Mouse (Mus musculus) gastrocnemius, postnatal 14 days (tissue): Measurements from ENCODE around the gene Itgb7. TPM values are rescaled to one million over a fixed set of nuclear protein-coding genes. Genes with fewer than 3 reads are reported as not detected.
A peak's percentile ranks its signal among the peaks of the same experiment; 100 is the strongest.

Source experiments
- DNase-seq: peaks from one replicate; pipeline ENCODE4 v3.0.0; 2021; ENCODE audit warnings: mixed read lengths
- intact Hi-C: fragments of 180-260 bp; cut with DNase I; formaldehyde crosslinking; loops from one replicate; pipeline ENCODE4 v1.15.1; 2025; ENCODE audit warnings: low total_unique reads
- total RNA-seq, 2 experiments: library from RNA; stranded (reverse); gene quantifications; 2 replicates each; pipeline ENCODE4 v1.2.3; 2021

Gene Itgb7
- total RNA-seq, 2 experiments from 2014 or later = 1.0 to 1.1 TPM

DNA sequence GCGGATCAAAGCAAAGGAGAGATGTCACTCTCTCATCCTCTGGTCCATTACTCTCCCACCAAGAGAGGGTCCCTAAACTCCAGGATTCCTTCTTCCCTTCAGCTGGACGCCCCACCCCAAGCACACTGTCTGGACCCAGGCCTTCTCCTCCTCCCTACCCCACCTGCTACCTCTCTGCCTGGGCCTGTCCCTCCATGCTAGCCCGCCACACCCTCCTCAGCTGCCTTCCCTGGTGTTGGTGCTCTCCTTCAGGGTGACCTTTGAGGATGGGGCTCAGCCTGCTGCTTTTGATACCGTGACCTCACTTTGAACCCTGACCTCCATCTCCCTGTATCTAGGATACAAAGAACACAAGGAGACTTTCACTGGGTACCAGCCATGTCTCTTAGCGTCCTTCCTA, 18.8 kb upstream of the Itgb7 start:
- intact Hi-C loops = no loop called here
- DNase-seq = no peak

DNA sequence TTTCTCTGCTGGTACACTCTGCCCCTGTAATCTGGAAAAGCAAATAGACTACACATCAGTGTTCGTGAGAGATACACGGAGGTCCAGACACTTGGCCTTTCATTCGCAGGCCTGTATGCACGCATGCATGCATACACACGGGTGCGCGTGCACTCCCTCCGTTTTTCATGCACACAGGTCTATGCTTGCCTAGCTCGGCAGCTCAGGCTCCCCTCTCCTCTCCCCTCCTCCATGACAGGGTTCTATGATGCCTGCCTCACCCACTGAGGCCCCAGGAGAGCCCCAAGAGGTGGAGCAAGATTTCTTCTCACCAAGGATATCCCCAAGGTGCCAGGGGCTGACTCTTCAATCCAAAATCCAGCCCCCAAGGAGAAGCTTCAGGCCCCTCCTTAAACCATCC, 18.2 kb upstream of the Itgb7 start:
- intact Hi-C loops = no loop called here
- DNase-seq = no peak

DNA sequence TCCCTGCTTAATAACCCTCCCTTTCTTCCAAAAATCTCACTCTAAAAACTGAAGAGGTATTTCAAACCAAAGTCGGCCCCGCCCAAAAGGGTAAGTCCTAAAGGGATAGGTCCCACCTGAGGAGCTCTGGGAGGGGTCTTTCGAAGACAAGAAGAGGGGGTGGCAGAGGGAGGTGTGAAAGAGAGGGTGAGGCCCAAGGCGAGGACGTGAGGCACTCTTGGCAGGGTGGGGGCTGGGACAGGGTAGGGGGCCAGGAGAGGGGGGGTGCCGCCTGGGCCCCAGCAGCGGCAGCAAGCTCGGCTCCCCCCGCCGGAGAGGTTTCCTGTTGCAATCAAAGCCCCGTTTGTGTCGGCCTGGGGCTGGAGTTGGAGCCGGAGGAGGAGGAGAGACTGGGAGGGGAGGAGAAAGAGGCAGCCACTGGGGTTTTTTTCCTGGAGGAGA, 17.5 kb upstream of the Itgb7 start:
- intact Hi-C loops = no loop called here

DNA sequence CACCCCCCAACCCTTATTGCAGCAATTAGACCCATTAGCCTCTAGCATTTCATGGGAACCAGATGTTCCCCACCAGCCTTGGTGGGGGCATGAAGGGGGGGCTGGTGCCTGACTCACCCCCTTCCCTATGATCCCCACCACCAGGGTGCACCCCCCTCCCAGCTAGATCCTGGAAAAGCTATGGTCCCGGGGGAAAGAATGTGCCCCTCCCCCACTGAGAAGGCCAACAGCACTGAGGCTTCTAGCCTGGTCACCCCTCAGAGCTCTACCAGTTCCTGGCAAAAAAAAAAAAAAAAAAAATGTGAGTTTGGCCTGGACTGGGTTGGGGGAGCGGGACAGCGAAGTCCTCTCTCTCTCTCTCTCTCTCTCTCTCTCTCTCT, 17.1 kb upstream of the Itgb7 start:
- intact Hi-C loops = no loop called here
- DNase-seq = no peak

More for the DNA sequence above, 17.5 kb upstream of the Itgb7 start:
- peak; percentile 54 for DNase-seq

DNA sequence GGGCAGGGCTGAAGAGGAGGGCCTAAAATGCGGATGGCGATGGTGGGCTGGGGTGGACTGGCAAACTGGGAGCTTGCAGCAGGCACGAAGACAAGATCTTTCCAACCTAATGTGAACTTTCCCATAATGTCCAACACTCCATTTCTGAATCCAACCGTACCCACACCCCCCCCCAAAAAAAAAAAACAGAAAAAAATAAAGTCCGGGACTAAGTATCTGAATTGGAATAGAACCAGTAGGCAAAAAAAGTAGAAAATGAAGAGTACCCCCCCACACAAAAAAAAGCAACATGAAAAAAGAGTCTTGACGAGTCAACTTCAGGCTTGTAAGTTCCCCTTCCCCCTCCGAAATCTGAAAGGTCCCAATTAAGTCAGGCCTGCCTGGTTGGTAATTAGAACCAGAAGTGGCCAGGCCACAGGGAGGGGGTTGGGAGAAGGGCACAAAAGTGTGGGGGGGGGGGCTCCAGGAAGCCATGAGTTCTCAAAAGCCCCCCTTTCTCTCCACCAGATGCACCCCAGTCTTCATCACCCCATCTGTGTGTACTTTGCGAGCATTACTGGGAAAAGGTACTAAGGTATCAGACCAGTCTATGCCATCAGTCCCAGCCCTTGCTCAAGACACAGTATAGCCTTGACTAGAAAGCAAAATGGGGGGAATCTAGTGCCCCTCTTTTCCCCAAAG, 16.5 kb upstream of the Itgb7 start:
- no peak for DNase-seq
- intact Hi-C loops = no loop called here

DNA sequence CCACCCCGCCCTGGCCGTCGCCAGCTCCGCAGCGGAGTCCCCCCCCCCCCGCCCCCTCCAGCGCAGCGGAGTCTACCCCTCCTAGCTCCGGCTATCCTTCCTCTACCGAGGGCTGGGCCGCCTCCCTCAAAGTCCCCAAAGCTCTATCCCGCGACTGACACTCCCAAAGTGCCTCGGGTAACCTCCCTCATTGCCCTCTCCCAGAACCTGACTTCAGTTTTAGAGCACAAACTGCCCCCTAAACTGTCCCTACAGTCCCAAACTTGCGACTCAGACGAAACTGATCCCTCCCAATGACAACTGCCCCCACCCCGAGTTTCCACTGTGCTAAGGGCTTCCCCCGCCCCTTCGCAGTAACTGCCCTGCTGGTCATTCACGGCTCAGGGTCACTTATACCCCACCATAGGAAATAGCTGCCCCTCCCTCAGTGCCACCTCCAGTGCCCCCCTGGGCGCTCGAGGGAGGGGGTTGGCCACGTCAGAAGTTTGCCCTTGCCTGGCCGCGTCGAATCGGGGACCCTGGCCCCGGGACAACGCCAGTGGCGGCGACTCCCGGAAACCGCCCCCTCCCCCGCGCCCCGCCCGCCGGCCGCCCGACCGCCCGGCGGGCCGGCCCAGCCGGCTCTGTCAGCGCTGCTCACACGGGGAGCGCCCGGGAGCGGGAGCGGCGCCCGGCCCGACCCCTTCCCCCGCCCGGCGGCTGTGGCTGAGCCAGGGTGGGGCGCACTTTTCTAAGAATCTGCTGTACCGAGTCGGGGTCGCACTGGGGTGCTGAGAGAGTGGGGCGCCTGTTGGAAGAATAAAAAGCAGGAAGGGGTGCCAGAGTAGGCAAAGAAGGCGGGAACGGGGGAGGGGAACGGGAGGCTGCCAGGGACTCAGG, 15.7 kb upstream of the Itgb7 start:
- intact Hi-C loops = no loop called here
- DNase-seq = peak; percentile 79

DNA sequence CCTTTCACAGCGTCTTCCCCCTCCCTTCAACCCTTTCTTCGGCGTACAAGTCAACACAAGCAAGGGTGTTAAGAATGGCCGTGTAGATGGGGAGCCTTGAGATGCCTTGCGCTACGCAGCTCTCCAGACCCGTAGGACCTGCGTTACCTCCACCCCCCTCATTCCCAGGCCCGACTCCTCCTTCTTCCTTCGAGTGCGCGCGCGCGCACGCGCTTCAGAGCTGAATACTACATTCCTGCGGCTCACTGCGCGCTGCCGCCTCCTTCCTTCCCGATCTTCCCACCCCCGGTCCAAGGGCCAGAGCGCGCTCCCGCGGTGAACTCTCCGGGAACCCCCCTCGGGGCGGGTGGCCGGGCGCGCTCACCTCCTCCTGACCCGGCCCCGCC, 15.1 kb upstream of the Itgb7 start:
- intact Hi-C loops = no loop called here
- DNase-seq = peak; percentile 98

DNA sequence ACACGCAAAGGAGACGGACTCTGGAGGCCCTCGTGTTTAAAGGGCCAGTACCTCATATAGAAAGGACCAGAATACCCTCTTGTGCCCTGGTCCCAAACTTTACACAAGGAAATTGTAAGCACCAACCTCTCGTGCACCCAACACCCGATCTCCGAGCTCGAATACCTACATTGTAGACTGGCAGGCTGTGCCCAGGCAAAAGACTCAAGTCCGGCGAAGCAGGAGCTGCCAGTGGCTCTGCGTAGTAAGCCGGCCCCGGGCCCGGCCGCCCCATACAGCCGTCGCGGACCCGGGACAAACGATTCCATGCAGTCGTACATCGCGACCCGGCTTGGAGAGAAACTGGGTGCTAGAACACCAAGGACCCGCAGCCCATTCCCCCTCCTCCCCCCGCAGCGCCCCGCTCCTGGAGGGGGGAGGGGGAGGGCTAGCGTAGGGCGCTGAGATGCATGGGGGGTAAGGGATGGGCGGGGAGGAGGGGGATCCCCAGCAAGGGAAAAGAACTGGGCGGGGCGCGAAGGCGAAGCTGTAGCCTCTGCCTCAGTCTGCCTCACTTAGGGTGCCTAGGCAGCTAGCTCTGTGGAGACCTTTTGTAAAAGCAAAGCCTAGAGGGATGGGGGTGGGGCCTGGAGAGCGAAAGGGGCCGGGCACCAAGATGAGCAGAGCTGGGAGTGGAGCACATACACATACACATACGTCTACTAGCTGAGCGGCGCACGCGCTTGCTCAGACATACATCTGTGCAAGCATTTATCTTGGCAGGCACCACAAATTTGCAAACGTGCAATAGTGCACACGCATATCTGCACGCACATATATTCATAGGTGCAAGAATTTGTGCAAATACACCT, 14.4 kb upstream of the Itgb7 start:
- intact Hi-C loops = no loop called here
- peak; percentile 76 for DNase-seq

DNA sequence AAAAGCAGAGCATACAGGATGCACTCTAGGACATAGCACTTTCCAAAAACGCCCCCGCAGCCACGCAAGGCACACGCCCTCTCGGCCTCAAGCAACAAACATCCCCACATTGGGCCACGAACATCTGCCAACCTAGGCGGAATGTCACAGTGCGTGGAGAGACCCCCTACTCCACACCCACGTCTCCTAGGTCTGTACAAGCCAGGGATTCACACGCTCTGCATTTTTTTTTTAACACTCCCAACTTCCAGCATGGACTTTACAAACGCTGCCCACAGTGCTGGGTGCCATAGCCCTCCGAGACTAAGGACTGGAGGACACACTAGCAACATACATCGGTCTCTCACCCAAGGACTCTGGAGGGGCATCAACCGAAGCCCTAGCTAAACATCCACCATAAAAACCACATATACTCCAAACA, 13.7 kb upstream of the Itgb7 start:
- DNase-seq = peak; percentile 35
- intact Hi-C loops = no loop called here

DNA sequence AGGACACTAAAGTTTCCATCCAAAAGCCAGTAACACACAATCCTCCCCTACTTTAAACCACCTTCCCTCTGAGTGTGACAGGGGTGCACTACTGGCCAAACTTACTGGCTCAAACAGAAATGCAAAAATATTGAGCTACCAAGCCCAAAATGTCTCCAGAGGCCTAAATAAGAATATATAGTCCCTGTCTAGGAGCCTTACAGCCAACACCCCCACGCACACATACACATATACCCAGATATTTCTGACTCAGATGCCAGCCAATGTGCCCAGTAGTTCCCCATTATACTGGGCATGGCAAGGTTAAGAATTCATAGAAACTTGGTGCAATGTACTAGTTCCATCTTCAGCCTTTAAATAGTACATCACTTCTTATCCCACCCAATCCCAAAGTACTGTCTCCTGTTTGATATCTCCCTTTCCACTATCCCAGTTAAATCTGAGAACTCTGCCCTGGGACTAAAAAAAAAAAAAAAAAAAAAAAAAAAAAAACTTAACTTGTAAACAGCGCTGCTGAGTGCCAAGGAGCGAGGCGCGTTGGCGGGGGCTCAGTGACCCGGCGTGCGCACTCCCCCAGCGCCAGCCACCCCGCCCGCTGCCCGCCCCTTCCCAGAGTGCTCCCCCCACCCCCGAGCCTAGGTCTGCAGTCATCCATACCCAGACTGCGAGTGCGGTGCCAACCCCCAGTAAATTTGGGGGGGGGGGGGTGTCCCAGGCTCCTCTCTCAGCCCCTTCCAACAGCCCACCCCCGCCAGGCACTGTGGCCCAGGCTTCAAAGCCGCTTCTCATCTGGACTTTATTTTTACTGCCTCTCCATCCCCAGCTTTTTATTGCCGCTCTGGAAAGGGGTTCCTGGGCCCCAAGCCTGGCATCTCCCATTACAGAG, 12.8 kb upstream of the Itgb7 start:
- intact Hi-C loops = loop anchor here (5.0 kb wide), 1 partner anchor 73 kb away; no protein-coding TSS in a partner anchor
- peak; percentile 69 for DNase-seq

DNA sequence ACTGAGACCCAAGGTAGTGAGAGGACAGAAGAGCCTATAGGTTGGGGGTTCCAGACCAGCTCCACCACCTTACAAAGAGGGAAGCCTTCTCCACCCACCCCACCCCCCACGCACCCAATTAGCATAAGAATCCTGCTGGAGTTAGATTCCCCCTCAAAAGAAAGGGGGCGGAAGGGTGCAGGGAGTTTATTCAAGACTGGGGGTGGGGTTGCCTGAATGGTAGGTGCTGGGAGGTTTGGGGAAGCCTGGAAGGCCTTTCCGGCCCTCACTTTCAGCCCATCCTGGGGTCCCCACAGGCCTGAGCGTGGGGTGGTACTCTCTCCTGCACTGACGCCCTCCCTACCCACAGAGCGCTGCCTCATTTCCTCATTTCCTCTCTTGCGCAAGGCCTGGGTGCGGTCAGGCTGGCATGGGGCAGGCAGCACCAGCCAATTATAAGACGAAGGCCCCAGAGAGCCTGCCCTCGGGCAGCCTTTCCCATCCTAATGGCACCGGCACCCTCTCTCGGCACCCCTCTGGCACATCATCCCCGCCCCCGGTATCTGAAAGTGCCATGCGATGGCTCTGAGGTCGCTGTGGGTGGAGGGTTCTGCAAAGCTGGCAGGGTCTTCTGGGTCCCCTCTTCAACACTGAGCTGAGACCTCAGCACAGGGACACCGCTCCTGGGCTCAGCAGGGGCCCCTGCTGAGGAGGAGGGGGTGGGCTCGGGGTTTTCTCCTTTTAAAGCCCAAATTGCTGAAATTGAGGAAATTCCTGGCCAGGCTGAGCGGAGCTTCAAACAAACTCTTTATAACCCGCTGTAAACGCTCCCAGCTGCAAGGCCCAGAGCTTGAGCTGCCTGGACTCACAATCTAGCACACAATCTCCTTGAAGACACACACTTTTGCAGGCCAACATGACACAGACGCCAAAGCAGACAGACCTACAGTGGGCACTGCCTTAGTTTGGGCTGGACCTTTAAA, 11.8 kb upstream of the Itgb7 start:
- peak; percentile 49 for DNase-seq

DNA sequence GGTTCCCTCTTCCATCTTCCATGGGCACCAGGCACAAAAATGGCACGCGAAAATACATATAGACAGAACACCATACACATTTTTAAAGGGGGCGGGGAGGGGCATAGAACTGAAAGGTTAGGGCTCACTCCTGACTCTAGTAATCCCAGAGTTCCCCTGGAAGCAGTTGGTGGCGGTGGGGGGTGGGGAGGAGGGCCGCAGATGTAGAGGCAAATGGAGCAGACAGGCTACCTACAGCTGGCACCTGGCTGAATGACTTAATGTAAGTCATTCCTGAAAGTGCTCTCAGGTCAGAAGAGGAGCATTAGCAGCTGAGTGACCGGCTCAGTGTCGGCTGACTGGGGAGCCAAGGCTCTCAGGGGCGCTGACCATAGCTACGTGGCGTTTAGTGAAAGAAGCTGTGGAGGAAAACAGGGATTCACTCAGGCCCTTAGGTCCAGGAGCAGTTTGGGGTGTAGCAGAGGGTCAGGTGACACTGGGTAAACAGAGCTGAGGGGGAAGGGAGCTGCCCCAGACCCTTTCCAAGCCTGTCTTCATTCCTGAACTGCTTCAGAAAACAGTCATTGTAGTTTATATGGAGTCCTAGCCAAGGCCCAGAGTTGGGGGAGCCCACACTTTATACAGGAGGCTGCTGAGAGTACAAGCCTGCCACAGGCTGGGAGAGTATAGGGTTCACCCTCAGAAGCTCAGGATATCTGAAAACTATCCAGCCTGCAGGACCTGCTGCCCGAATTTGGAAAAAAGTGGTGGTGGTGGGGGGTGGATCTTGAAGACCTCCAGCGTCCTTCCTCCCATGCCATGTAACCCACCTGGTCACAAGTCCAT, 10.9 kb upstream of the Itgb7 start:
- intact Hi-C loops = loop anchor here (5.0 kb wide), 1 partner anchor 75 kb away; no protein-coding TSS in a partner anchor

More for the DNA sequence above, 11.8 kb upstream of the Itgb7 start:
- intact Hi-C loops = loop anchor here (5.0 kb wide), 1 partner anchor 74 kb away; no protein-coding TSS in a partner anchor

DNA sequence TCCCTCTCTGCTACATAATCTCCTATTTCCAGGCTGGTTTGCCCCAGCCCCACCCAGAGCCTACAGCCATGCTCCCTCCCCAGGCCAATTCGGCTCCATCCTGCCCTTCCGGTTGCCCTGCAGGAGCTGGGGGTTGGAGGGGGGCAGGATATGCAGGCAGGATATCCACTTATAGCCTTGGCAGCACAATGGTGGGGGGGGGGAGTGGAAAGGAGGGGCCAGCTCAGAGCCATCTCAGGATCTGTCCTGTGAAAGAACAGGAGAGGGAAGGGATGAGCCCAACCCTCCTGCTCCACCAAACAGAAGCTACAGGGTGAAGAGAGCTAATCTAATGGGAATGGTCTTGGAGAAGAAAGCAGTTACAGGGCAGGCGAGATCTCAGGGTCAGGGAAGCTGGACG, 8.9 kb upstream of the Itgb7 start:
- DNase-seq = no peak
- intact Hi-C loops = loop anchor here (5.0 kb wide), 1 partner anchor 77 kb away; no protein-coding TSS in a partner anchor

More for the DNA sequence above, 10.9 kb upstream of the Itgb7 start:
- no peak for DNase-seq

DNA sequence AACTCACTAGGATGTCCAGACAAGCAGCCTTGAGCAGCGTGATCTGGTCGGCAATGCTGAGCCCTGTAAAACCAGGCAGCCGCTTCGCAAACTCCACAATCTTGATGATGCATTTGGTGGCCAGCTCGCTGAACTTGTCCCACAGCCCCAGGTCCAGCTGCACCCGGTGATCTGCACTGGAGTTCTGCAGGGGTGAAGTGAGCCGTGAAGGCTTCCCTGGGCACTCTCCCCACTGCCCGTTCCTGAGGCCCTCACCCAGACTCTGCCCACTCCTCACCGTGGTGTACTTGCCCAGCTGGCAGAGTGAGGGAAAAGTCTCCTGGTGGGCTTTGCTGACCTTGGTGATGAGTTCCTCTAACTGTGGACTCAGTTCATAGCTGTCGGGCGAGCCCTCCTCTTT, 8.1 kb upstream of the Itgb7 start:
- DNase-seq = no peak
- intact Hi-C loops = loop anchor here (5.0 kb wide), 2 partner anchors 32 to 77 kb away; partner anchors contain the start of gene Gm9918

DNA sequence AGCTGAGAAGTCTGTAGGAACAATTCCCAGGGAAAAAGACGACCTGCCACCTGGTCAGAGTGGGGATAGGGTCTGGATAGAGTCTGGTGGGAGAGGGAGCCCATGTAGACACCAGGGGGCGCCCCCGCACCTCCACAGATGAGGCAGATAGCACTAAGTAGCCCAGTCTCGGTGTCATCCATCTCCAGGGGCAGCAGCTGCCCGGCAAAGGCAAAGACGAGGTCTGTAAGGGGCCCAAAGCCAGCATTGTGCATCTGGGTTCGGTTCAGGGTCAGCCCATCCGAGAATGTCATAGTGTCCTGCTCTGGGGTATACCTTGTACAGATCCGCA, 7.5 kb upstream of the Itgb7 start:
- peak; percentile 85 for DNase-seq
- intact Hi-C loops = loop anchor here (5.0 kb wide), 1 partner anchor 33 kb away; the partner anchor contains the start of gene Gm9918

DNA sequence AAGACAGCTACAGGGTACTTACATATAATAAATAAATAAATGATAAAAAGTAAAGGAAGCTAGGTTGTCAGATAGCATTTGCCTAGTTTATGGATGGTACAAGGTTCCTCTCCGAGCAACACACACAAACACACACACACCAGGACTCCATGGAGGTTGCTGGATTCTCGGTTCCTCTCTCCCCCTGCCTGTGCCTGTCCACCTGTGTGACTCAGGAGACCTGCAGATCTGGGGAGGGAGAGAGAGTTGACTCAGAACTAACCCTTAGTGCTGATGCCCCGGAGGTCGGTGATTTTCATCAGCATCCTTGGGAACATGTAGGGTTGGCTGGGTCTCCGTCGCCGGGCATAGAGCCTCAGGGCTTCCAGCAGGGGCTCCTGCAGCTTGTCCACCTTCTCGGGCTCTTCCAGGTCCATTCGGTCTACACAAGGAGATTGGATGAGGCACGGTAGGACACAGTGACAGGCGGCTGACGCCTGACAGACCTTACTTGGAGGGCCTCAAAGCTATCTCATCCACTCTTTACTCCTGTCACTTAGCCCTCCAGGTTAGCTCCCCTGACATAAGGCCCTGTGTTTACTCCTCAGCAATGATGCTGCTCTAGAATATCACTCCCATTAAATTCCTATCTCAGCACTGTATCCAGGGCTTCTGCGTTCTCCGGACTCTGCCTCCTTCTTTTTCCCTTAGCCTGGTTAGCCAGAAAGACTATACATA, 7.0 kb upstream of the Itgb7 start:
- intact Hi-C loops = loop anchor here (5.0 kb wide), 1 partner anchor 34 kb away; the partner anchor contains the start of gene Gm9918
- DNase-seq = no peak
